Mouse (Mus musculus): Measurements from ENCODE around the gene Crbn. TPM values are rescaled to one million over a fixed set of nuclear protein-coding genes. Genes with fewer than 3 reads are reported as not detected.

Crbn gene
- total RNA-seq, 1 experiment = 33.9 TPM

GRCm38 (mm10) chr6:106809161-106809560 is 9.3 kb upstream of the Crbn start:
- Histone ChIP-seq H3K4me1 (ENCODE audit: control insufficient read depth in 2 of 2, insufficient read depth in 2 of 2, low read length in 2 of 2, poor library complexity in 1 of 2) (no peaks in the 10 kb centered on the region), H3K9ac (ENCODE audit: insufficient read depth, low read depth, low read length, poor library complexity, severe bottlenecking) (no peak overlapping the region), H3K9me3 (ENCODE audit: control insufficient read depth, insufficient read depth, low read depth, low read length) (no peaks in the 10 kb centered on the region), H3K4me3 (ENCODE audit: insufficient read depth in 1 of 2, low read depth in 1 of 2, low read length in 2 of 2, poor library complexity in 1 of 2, severe bottlenecking in 1 of 2) (no peak overlapping the region), H3K27ac (ENCODE audit: insufficient read depth, low read depth, low read length, poor library complexity, severe bottlenecking) (no peak overlapping the region), H3K36me3 (ENCODE audit: control insufficient read depth, insufficient read depth, low read length, poor library complexity, severe bottlenecking) (no peaks in the 10 kb centered on the region)
- DNase-seq (ENCODE audit: low read depth, low spot score) = no peak
- in situ Hi-C loops (cut with MboI; ENCODE audit: low sequenced_read_pairs in 2 of 2, unreplicated experiment in 2 of 2) = loop anchor here in 1 of 2 experiments (10.0 kb wide), 1 partner anchor 306 kb away; no protein-coding TSS in a partner anchor
- no peak for TF ChIP-seq HCFC1 (IDR thresholded peaks at IDR 0.05; ENCODE audit: borderline replicate concordance, insufficient read depth, low read length)
- no peak for TF ChIP-seq ZC3H11A (IDR thresholded peaks at IDR 0.05; ENCODE audit: borderline replicate concordance, low read depth, low read length)
- TF ChIP-seq CHD2 (IDR thresholded peaks at IDR 0.05; ENCODE audit: low read depth, low read length) = no peak
- TF ChIP-seq ZNF384 (IDR thresholded peaks at IDR 0.05; ENCODE audit: low read depth, low read length) = no peak

- peak; percentile 26 for DNase-seq (ENCODE audit: low read depth, low spot score)
- Histone ChIP-seq H3K4me3 (ENCODE audit: insufficient read depth in 1 of 2, low read depth in 1 of 2, low read length in 2 of 2, poor library complexity in 1 of 2, severe bottlenecking in 1 of 2) (no peak overlapping the region), H3K27ac (ENCODE audit: insufficient read depth, low read depth, low read length, poor library complexity, severe bottlenecking) (no peak overlapping the region), H3K9ac (ENCODE audit: insufficient read depth, low read depth, low read length, poor library complexity, severe bottlenecking) (no peak overlapping the region), H3K9me3 (ENCODE audit: control insufficient read depth, insufficient read depth, low read depth, low read length) (no peaks in the 10 kb centered on the region), H3K4me1 (ENCODE audit: control insufficient read depth in 2 of 2, insufficient read depth in 2 of 2, low read length in 2 of 2, poor library complexity in 1 of 2) (no peaks in the 10 kb centered on the region), H3K36me3 (ENCODE audit: control insufficient read depth, insufficient read depth, low read length, poor library complexity, severe bottlenecking) (no peaks in the 10 kb centered on the region)
- in situ Hi-C loops (cut with MboI; ENCODE audit: low sequenced_read_pairs in 2 of 2, unreplicated experiment in 2 of 2) = loop anchor here in 1 of 2 experiments (10.0 kb wide), 1 partner anchor 310 kb away; no protein-coding TSS in a partner anchor
- no peak for TF ChIP-seq HCFC1 (IDR thresholded peaks at IDR 0.05; ENCODE audit: borderline replicate concordance, insufficient read depth, low read length)
- TF ChIP-seq ZNF384 (IDR thresholded peaks at IDR 0.05; ENCODE audit: low read depth, low read length) = no peak
- TF ChIP-seq CHD2 (IDR thresholded peaks at IDR 0.05; ENCODE audit: low read depth, low read length) = no peak
- TF ChIP-seq ZC3H11A (IDR thresholded peaks at IDR 0.05; ENCODE audit: borderline replicate concordance, low read depth, low read length) = no peak
- 0 out of 2 replicates have a peak, but pooled peaks have one; percentile 14 for TF ChIP-seq MAFK (IDR thresholded peaks at IDR 0.05; ENCODE audit: insufficient read depth, low read depth, low read length)
Measured at GRCm38 (mm10) chr6:106804904-106805303, 5.0 kb upstream of the Crbn start.

GRCm38 (mm10) chr6:106800227-106800557 is 315 bp upstream of the Crbn start:
- DNase-seq (ENCODE audit: low read depth, low spot score) = no peak
- Histone ChIP-seq H3K36me3 (ENCODE audit: control insufficient read depth, insufficient read depth, low read length, poor library complexity, severe bottlenecking) (no peaks in the 10 kb centered on the region), H3K4me3 (ENCODE audit: insufficient read depth in 1 of 2, low read depth in 1 of 2, low read length in 2 of 2, poor library complexity in 1 of 2, severe bottlenecking in 1 of 2) (peak overlapping the region in 1 of 2 experiments; percentile 95; a peak in 1 of 4 replicates), H3K4me1 (ENCODE audit: control insufficient read depth in 2 of 2, insufficient read depth in 2 of 2, low read length in 2 of 2, poor library complexity in 1 of 2) (no peaks in the 10 kb centered on the region), H3K27ac (ENCODE audit: insufficient read depth, low read depth, low read length, poor library complexity, severe bottlenecking) (no peak overlapping the region), H3K9me3 (ENCODE audit: control insufficient read depth, insufficient read depth, low read depth, low read length) (no peaks in the 10 kb centered on the region), H3K9ac (ENCODE audit: insufficient read depth, low read depth, low read length, poor library complexity, severe bottlenecking) (no peak overlapping the region)
- TF ChIP-seq HCFC1 (IDR thresholded peaks at IDR 0.05; ENCODE audit: borderline replicate concordance, insufficient read depth, low read length) (no peak), MAFK (IDR thresholded peaks at IDR 0.05; ENCODE audit: insufficient read depth, low read depth, low read length) (no peak), ZC3H11A (IDR thresholded peaks at IDR 0.05; ENCODE audit: borderline replicate concordance, low read depth, low read length) (no peak), ZNF384 (IDR thresholded peaks at IDR 0.05; ENCODE audit: low read depth, low read length) (no peak), CHD2 (IDR thresholded peaks at IDR 0.05; ENCODE audit: low read depth, low read length) (no peak)
- in situ Hi-C loops (cut with MboI; ENCODE audit: low sequenced_read_pairs in 2 of 2, unreplicated experiment in 2 of 2) = loop anchor here in 1 of 2 experiments (10.0 kb wide), 1 partner anchor 315 kb away; no protein-coding TSS in a partner anchor

- Histone ChIP-seq H3K36me3 (ENCODE audit: control insufficient read depth, insufficient read depth, low read length, poor library complexity, severe bottlenecking) (peaks cover 15% of the 10 kb centered on the region), H3K9me3 (ENCODE audit: control insufficient read depth, insufficient read depth, low read depth, low read length) (no peaks in the 10 kb centered on the region), H3K27ac (ENCODE audit: insufficient read depth, low read depth, low read length, poor library complexity, severe bottlenecking) (no peak overlapping the region), H3K4me1 (ENCODE audit: control insufficient read depth in 2 of 2, insufficient read depth in 2 of 2, low read length in 2 of 2, poor library complexity in 1 of 2) (no peaks in the 10 kb centered on the region), H3K4me3 (ENCODE audit: insufficient read depth in 1 of 2, low read depth in 1 of 2, low read length in 2 of 2, poor library complexity in 1 of 2, severe bottlenecking in 1 of 2) (no peak overlapping the region), H3K9ac (ENCODE audit: insufficient read depth, low read depth, low read length, poor library complexity, severe bottlenecking) (no peak overlapping the region)
- DNase-seq (ENCODE audit: low read depth, low spot score) = no peak
- in situ Hi-C loops (cut with MboI; ENCODE audit: low sequenced_read_pairs in 2 of 2, unreplicated experiment in 2 of 2) = loop anchor here in 1 of 2 experiments (25.0 kb wide), 1 partner anchor 1268 kb away; the partner anchor contains the start of gene Setmar
- TF ChIP-seq ZC3H11A (IDR thresholded peaks at IDR 0.05; ENCODE audit: borderline replicate concordance, low read depth, low read length) (no peak), ZNF384 (IDR thresholded peaks at IDR 0.05; ENCODE audit: low read depth, low read length) (no peak), CHD2 (IDR thresholded peaks at IDR 0.05; ENCODE audit: low read depth, low read length) (no peak), HCFC1 (IDR thresholded peaks at IDR 0.05; ENCODE audit: borderline replicate concordance, insufficient read depth, low read length) (no peak), MAFK (IDR thresholded peaks at IDR 0.05; ENCODE audit: insufficient read depth, low read depth, low read length) (no peak)
Measured at GRCm38 (mm10) chr6:106794094-106794814, 5.6 kb downstream of the Crbn start.

Data from ES-E14 (cell line).